Mouse (Mus musculus) CD8-positive naive resting alpha-beta T cell, adult 2 months (primary cell): ENCODE data around the gene Jazf1.

ENCODE experiments used
- DNase-seq, 2 experiments: peaks; one replicate each; pipeline ENCODE4 v3.0.0; 2022; ENCODE audit warnings: low read depth in 2 of 2, low spot score in 2 of 2

Gene Jazf1

GRCm38 (mm10) chr6:52917471-52917870, 151.0 kb downstream of the Jazf1 start:
- no peak for DNase-seq

GRCm38 (mm10) chr6:52916836-52917376, 151.5 kb downstream of the Jazf1 start:
- DNase-seq = no peak

GRCm38 (mm10) chr6:52914921-52915320, 153.5 kb downstream of the Jazf1 start:
- no peak for DNase-seq

GRCm38 (mm10) chr6:52912143-52912918, 156.1 kb downstream of the Jazf1 start:
- DNase-seq = no peak

- no peak for DNase-seq
Measured at GRCm38 (mm10) chr6:52906801-52907200, 161.6 kb downstream of the Jazf1 start.

GRCm38 (mm10) chr6:52905100-52905499, 163.3 kb downstream of the Jazf1 start:
- no peak for DNase-seq

- DNase-seq = no peak
Measured at GRCm38 (mm10) chr6:52903226-52903960, 165.0 kb downstream of the Jazf1 start.

- no peak for DNase-seq
Measured at GRCm38 (mm10) chr6:52899574-52900245, 168.7 kb downstream of the Jazf1 start.

- DNase-seq = no peak
Measured at GRCm38 (mm10) chr6:52895075-52895474, 173.4 kb downstream of the Jazf1 start.

GRCm38 (mm10) chr6:52894501-52894823, 174.0 kb downstream of the Jazf1 start:
- no peak for DNase-seq

GRCm38 (mm10) chr6:52893811-52894500, 174.5 kb downstream of the Jazf1 start:
- no peak for DNase-seq

GRCm38 (mm10) chr6:52892978-52893377, 175.5 kb downstream of the Jazf1 start:
- no peak for DNase-seq

- no peak for DNase-seq
Measured at GRCm38 (mm10) chr6:52887541-52888203, 180.8 kb downstream of the Jazf1 start.

- DNase-seq = no peak
Measured at GRCm38 (mm10) chr6:52883773-52884172, 184.7 kb downstream of the Jazf1 start.

GRCm38 (mm10) chr6:52877176-52877575, 191.3 kb downstream of the Jazf1 start:
- DNase-seq = no peak

GRCm38 (mm10) chr6:52871306-52871705, 197.1 kb downstream of the Jazf1 start:
- DNase-seq = no peak

- no peak for DNase-seq
Measured at GRCm38 (mm10) chr6:52869252-52869651, 199.2 kb downstream of the Jazf1 start.

GRCm38 (mm10) chr6:52868352-52868751, 200.1 kb downstream of the Jazf1 start:
- DNase-seq = no peak

GRCm38 (mm10) chr6:52861928-52862327, 206.5 kb downstream of the Jazf1 start:
- DNase-seq = no peak

- no peak for DNase-seq
Measured at GRCm38 (mm10) chr6:52861186-52861820, 207.1 kb downstream of the Jazf1 start.
